Comparison of ENCODE assay signal across 26 mouse cellular contexts in genomic region chr2:161241665-161242064, GRCm38 (mm10).
"Had no signal": no experiment of that assay in that cellular context is flagged by ENCODE, and none has a peak within 500 bp of the region (broad histone marks: within the 10 kb centered on the region; RNA-seq: fewer than 3 reads in every experiment).

No protein-coding gene starts in this region.

- DNase-seq: gastrocnemius, adult 2 months; gastrocnemius, postnatal 10 days; gastrocnemius, postnatal 25 days; heart, postnatal 10 days; heart, postnatal 4 days; kidney, adult 11 months; kidney, adult 2 months; kidney, adult 9 months; kidney, postnatal 14 days; kidney, postnatal 4 days; liver had no signal

- H3K36me3 ChIP-seq: heart, embryonic 10.5 days; heart, embryonic 12.5 days; hindbrain, embryonic 10.5 days; hindbrain, embryonic 12.5 days; kidney, embryonic 15.5 days; limb, embryonic 10.5 days; limb, embryonic 12.5 days had no signal

- H3K4me2 ChIP-seq: heart, embryonic 12.5 days; hindbrain, embryonic 12.5 days; hindbrain, embryonic 14.5 days; kidney, embryonic 15.5 days; limb, embryonic 12.5 days; liver, embryonic 11.5 days had no signal

- H3K9ac ChIP-seq: heart, embryonic 12.5 days; hindbrain, embryonic 12.5 days; hindbrain, embryonic 14.5 days; kidney, embryonic 15.5 days; limb, embryonic 12.5 days had no signal

- H3K9me3 ChIP-seq: heart, embryonic 10.5 days; heart, embryonic 12.5 days; hindbrain, embryonic 10.5 days; hindbrain, embryonic 12.5 days; kidney, embryonic 15.5 days; limb, embryonic 10.5 days had no signal

- H3K4me1 ChIP-seq: heart, embryonic 10.5 days; heart, embryonic 12.5 days; hindbrain, embryonic 10.5 days; hindbrain, embryonic 12.5 days; kidney, embryonic 15.5 days had no signal

- H3K4me3 ChIP-seq: gastrocnemius, adult 2 months; heart, embryonic 10.5 days; heart, embryonic 12.5 days; hindbrain, embryonic 10.5 days; hindbrain, embryonic 12.5 days; kidney, embryonic 15.5 days; layer of hippocampus, adult 2 months; left cerebral cortex, adult 2 months; limb, embryonic 10.5 days; limb, embryonic 12.5 days had no signal

- H3K27ac ChIP-seq: gastrocnemius, adult 2 months; heart, embryonic 10.5 days; hindbrain, embryonic 10.5 days; hindbrain, embryonic 12.5 days; hindbrain, embryonic 14.5 days; kidney, embryonic 15.5 days; kidney, postnatal 0 days; layer of hippocampus, adult 2 months; left cerebral cortex, adult 2 months; limb, embryonic 10.5 days; limb, embryonic 12.5 days had no signal

- ATAC-seq: forebrain, embryonic 16.5 days; hindbrain, embryonic 16.5 days; inflammation-experienced regulatory T-cells, adult 6 months had no signal

- H3K27me3 ChIP-seq: heart, embryonic 12.5 days; hindbrain, embryonic 12.5 days; kidney, embryonic 15.5 days; limb, embryonic 12.5 days had no signal
